Mouse (Mus musculus) A20 (cell line): ENCODE measurements around the gene Gm34302.

ENCODE experiments used
- DNase-seq: peaks from one replicate; pipeline ENCODE4 v3.0.0-alpha.2; 2011; ENCODE audit warnings: low read depth, low spot score

Gene Gm34302

DNA sequence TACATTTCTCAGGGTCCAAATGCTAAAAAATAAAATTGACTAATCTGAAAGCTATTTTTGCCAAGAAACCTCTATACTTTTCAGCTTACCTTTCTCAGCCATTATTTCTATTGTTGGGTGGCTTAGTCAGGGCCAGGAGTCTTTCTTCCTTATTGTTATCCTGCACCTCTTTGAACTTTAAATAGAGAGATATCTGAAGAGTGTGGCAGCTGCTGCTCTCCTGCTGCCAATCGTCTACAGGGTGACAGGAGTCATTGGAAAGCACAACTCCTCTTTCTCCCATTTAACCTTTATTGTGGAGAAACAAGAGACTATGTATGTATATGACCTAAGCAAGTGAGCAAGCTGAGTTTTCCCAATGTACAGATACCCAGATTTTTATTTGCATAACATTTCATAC, at the start of gene Gm34302:
Gm34302 (minus strand) TSS at position 154 of the 400 bp plus-strand sequence.
- DNase-seq = no peak

DNA sequence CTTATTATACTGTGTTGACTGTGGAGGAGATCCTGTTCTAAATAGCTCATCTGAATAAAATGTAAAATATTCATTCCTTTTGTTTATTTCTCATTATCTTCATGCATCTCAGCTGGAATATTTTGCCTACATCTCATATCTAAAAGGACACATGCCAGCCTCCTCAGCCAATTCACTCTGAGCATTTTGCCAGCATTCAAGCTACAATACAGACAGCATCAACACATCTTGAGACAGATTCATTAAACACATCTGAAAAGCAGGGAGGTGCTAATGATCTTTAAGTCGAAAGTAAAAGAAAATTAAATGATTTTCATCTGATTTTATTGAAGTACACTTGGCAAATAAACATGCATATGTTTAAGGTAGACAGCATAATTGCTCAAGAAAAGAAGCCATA, 48.2 kb upstream of the Gm34302 start:
- no peak for DNase-seq

DNA sequence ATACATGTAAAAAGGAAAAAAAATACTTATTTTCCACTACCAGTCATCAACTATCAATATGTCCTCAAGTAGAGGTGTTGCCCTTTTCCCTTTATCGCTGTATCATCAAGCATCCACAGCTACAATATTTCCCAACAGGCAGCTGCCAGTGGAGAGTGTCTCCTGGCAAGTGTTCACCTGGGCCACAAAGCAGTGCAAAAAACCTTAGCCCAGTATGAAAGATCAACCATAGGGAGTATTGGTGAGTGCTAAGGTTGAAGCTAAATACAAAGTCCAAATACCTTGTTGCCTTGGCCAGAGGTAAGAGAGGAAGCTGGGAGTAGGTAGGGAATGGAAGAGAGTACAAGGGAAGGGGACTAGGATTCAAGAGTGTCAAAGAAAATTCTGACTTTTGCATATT, 34.0 kb upstream of the Gm34302 start:
- DNase-seq = no peak

DNA sequence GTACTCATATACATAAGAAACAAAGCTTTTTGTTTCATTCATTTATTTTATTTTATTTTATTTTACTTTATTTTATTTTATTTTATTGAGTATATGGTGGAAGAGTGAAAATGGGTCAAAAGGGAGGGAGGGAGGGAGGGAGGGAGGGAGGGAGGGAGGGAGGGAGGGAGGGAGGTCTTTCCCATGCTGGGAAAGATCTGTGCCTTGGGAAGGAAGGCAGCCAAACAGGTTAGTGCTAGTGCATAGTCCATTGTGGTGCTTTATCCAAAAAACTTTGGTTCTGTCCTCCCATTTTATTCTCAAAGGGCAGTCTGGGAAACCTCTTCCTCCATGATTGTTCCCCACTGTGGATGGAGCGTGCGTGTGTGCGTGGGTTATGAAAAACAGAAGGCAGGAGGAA, 32.6 kb upstream of the Gm34302 start:
- peak; percentile 19 for DNase-seq

DNA sequence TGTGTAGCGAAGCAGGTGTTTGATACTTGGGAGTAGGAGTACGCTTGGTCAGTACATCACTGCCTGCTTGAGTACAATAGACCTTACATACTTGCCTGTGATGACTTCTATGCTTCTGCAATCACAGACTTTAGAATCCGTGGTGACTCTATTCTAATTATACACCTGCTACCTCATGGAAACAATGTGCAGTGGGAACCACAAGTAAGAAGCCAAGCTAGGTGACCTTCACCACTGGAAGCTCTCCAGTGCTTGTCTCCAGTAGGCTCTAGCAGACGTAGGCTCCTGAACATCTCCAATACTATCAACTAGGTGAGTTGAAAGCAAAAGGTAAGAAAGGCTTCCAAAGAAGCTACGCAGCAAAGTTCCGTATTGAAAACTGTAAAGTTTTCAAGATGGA, 27.6 kb upstream of the Gm34302 start:
- DNase-seq = no peak

DNA sequence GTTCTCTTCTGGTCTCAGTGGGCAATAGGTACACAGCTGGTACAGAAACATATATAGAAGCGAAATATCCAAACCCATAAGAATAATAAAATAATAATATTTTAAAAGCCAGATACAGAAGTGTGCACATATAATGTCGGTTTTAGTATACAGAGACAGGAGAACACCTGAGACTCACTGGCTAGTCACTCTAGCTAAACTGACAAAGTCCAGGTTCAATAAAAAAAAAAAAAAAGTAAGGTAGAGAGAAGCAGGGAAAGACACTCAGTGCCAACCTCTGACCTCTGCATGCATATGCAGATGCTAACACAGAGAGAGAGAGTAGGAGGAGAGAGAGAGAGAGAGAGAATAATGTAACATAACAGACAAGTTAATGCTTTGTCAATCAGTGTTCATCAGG, 25.8 kb upstream of the Gm34302 start:
- DNase-seq = no peak

DNA sequence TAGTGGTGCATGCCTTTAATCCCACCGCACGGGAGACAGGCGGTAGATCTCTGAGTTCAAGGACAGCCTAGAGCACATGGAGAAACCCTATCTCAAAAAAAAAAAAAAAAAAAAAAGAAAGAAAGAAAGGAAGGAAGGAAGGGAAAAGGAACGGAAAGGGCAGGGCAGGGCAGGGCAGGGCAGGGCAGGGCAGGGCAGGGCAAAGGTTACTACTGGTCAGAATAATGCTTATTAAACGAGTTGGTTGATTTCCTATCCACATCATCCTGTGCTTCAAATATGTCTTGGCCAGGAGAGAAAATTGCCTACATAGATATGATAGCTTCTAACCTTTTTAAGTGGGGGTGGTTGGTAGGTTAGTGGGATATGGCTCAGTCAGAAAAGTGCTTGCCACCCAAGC, 25.2 kb upstream of the Gm34302 start:
- DNase-seq = no peak

DNA sequence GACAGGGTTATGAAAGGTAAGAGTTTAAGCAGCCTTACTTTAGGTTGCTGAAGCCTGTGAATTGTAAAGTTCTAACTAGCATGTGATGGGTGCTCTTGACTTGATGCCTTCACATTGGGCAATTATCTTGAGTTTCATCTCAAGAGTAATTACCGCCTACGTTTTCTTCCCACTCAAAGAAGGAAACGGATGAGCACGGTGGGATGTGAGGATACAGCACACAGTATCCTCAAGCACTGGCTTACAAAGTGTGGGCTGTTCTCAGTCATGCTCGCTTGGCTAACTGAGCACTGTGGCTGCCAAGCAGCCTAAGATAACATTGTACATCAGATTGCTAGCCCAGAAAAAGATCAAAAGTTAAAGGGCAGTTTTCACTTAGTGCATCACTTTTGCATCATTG, 20.8 kb upstream of the Gm34302 start:
- no peak for DNase-seq

DNA sequence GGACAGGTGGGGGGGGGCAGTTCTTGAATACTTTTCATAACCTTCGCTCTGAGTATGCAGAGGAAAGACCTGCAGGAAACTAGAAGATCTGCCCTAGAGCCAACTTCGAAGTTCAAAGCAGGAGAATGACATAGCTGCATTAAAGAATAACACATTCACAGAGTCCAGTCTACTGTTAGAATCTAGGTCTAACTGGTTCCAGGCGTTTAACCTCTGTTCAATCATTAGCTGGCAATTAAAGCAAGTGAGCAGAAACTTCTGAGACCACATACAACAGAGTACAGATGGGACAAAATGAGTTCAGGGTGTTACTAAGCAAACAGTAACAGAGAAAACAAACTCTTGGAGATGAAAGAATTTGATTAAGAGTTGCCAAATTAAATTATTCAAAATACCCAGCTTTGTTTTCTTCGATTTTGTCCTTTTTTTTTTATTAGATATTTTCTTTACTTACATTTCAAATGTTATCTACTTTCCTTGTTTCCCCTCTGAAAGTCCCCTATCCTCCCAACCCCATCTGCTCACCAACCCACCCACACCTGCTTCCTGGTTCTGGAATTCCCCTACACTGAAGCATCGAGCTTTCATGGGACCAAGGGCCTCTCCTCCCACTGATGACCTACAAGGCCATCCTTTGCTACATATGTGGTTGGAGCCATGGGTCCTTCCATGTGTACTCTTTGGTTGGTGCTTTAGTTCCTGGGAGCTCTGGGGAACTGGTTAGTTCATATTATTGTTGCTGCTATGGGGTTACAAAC, 11.1 kb upstream of the Gm34302 start:
- no peak for DNase-seq

DNA sequence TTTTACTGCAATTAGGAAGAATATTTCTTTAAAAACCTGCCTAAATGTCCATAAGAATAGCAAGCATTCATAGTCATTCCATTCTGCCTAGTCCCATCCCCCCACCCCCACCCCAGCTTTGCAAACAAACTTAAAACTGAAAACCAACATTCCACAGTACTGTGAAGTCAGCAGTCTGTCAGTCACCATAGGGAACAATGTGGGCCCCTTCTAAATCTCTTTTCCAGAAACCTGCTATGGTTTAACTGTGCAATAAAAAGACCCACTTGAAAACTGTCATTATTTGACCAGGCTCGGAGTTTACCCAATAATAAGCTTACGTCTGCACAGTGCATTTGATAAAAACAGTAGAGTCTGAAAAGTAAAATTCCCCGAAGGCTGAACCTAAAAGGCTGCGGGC, 9.9 kb upstream of the Gm34302 start:
- DNase-seq = no peak

DNA sequence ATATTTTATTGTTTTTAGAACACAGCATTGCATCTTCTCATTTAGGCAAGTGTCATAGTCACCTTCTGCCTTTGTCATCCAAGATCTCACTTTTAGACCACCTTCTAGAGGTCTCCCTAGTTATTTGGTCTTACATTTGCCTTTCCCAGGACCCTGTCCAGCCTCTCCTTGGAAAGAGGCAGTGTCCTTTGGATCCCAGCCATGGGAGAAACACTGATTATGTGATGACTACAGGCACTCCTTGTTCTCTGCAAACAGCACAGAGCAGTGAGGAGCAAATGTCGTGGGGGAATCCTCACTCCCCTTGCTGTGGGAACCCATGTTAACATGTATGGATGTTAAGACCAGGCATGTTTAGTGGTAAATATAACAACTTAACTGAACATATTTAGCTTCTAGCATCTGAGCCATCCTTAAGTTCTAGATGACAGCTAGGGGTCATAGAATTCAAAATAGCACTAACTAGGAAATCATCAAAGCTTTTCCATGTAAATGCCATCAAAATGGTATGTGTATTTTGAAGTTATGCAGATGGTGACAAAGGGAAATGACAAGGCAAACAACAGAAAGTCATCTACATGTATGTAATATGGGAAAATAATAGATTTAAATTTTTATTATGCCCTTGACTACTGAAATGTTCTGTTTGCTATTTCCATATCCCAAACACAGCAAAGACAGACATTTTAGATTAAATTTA, 43.1 kb downstream of the Gm34302 start:
- no peak for DNase-seq

DNA sequence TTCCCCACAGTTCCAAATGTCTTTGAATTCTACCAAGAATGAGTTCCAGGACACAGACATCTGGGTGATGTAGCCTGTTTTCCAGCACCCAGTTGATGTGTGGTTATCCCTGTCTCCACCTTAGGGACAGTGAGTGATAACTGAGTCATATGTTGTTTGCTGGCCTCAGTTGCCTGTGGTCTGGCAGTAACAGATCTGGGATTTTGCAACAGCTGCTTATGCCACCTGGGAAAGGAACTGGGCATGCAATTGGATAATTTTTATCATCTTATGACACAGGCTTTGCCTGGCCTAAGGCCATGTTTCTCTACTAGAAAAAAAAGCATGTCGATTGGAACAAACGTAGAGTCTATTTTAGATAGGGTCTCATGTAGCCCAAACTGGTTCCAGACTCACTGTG, 43.9 kb downstream of the Gm34302 start:
- DNase-seq = no peak

DNA sequence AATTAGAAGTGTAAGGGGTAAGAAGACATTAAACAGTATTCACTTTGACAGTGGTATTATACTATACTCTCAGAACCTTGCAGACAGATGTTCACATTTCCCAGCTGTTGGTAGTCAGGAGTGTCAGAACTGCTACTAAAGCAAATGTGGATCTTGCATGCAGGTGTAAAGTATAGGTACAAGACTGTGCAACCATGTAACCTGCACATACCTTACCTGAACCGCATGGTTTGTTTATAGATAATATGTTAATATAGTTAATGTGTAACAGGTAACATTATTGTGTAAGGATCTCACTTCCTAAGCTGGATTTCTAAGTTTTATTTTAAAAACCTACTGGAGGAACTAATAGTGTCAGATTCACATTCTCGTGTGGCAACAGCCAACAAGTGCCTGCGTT, 44.8 kb downstream of the Gm34302 start:
- DNase-seq = no peak
